31 mouse cellular contexts compared by ENCODE assay signal in the genomic region with DNA sequence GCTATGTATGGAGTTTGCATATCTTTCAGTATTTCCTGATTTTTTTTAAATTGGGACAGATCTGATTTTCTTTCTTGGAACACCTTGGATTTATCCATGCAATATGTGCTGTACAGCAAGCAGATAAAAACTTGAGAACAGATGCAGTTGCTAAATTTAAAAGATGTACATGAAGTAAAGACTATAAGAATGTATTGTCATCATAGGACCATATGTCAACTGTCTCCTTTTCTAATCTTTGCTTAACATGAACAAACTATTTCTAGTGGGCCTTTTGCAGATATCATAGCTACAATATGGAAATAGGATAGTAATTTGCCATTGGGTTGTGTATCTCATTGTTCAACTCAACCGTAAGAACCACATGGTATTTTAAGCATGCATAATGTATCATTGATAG.
"Had no signal": no experiment of that assay in that cellular context is flagged by ENCODE, and none has a peak within 500 bp of the region (broad histone marks: within the 10 kb centered on the region; RNA-seq: fewer than 3 reads in every experiment).

No protein-coding gene starts in this region.

- ATAC-seq: liver, embryonic 12.5 days; liver, postnatal 0 days; lung, postnatal 0 days; midbrain, embryonic 13.5 days; midbrain, embryonic 15.5 days; midbrain, embryonic 16.5 days had no signal

- H3K27me3 ChIP-seq: limb, embryonic 12.5 days; limb, embryonic 13.5 days; limb, embryonic 15.5 days; liver, embryonic 12.5 days; liver, embryonic 13.5 days; liver, embryonic 15.5 days; lung, embryonic 15.5 days; megakaryocyte, embryonic 14.5 days; midbrain, embryonic 12.5 days; midbrain, embryonic 13.5 days; midbrain, embryonic 15.5 days had no signal

- H3K27ac ChIP-seq: limb, embryonic 10.5 days; limb, embryonic 12.5 days; limb, embryonic 13.5 days; limb, embryonic 15.5 days; liver, embryonic 12.5 days; liver, embryonic 13.5 days; liver, embryonic 14.5 days; liver, embryonic 15.5 days; lung, embryonic 15.5 days; macrophage; midbrain, embryonic 10.5 days; midbrain, embryonic 12.5 days; midbrain, embryonic 13.5 days; midbrain, embryonic 15.5 days had no signal

- H3K36me3 ChIP-seq: limb, embryonic 10.5 days; limb, embryonic 12.5 days; limb, embryonic 13.5 days; limb, embryonic 15.5 days; liver, embryonic 12.5 days; liver, embryonic 13.5 days; liver, embryonic 15.5 days; lung, embryonic 15.5 days; midbrain, embryonic 10.5 days; midbrain, embryonic 12.5 days; midbrain, embryonic 13.5 days; midbrain, embryonic 15.5 days had no signal

- H3K9me3 ChIP-seq: limb, embryonic 10.5 days; limb, embryonic 12.5 days; limb, embryonic 13.5 days; limb, embryonic 15.5 days; liver, embryonic 12.5 days; liver, embryonic 13.5 days; liver, embryonic 15.5 days; lung, embryonic 15.5 days; megakaryocyte, embryonic 14.5 days; midbrain, embryonic 10.5 days; midbrain, embryonic 12.5 days; midbrain, embryonic 13.5 days; midbrain, embryonic 15.5 days had no signal

- H3K9ac ChIP-seq: limb, embryonic 12.5 days; limb, embryonic 13.5 days; limb, embryonic 15.5 days; liver, embryonic 12.5 days; liver, embryonic 13.5 days; liver, embryonic 14.5 days; liver, embryonic 15.5 days; liver, postnatal 0 days; lung, embryonic 14.5 days; lung, embryonic 15.5 days; midbrain, embryonic 12.5 days; midbrain, embryonic 13.5 days; midbrain, embryonic 15.5 days had no signal

- DNase-seq: left cerebral cortex, postnatal 4 days; liver; liver, embryonic 13.5 days; liver, postnatal 0 days; lung, adult 18-20 months; lung, adult 2 months; lung, embryonic 14.5 days; lung, postnatal 10 days; lung, postnatal 14 days; lung, postnatal 36 days; lung, postnatal 4 days; midbrain, embryonic 14.5 days had no signal

- H3K4me3 ChIP-seq: limb, embryonic 10.5 days; limb, embryonic 12.5 days; limb, embryonic 13.5 days; limb, embryonic 15.5 days; liver, embryonic 12.5 days; liver, embryonic 13.5 days; liver, embryonic 15.5 days; lung, embryonic 15.5 days; megakaryocyte, embryonic 14.5 days; midbrain, embryonic 10.5 days; midbrain, embryonic 12.5 days; midbrain, embryonic 13.5 days; midbrain, embryonic 15.5 days; myocyte had no signal

- H3K4me1 ChIP-seq: limb, embryonic 10.5 days; limb, embryonic 12.5 days; limb, embryonic 13.5 days; limb, embryonic 15.5 days; liver, embryonic 12.5 days; liver, embryonic 13.5 days; liver, embryonic 15.5 days; lung, embryonic 15.5 days; megakaryocyte, embryonic 14.5 days; midbrain, embryonic 10.5 days; midbrain, embryonic 12.5 days; midbrain, embryonic 13.5 days; midbrain, embryonic 15.5 days had no signal

- H3K4me2 ChIP-seq: limb, embryonic 12.5 days; limb, embryonic 13.5 days; limb, embryonic 15.5 days; liver, embryonic 11.5 days; liver, embryonic 12.5 days; liver, embryonic 13.5 days; liver, embryonic 15.5 days; lung, embryonic 14.5 days; lung, embryonic 15.5 days; midbrain, embryonic 11.5 days; midbrain, embryonic 12.5 days; midbrain, embryonic 13.5 days; midbrain, embryonic 15.5 days had no signal
